In genomic region chr11:19929087-19929865, GRCm38 (mm10) we compare ENCODE assay signal across 15 mouse cellular contexts. TPM values are rescaled to one million over a fixed set of nuclear protein-coding genes. Genes with fewer than 3 reads are reported as not detected.
DNase-seq lines count a peak whose midpoint lies in the region; ATAC-seq and TF ChIP-seq lines count a peak whose summit lies in the region.
"Had no signal": no experiment of that assay in that cellular context is flagged by ENCODE, and none has a peak within 500 bp of the region (broad histone marks: within the 10 kb centered on the region; RNA-seq: fewer than 3 reads in every experiment).

No protein-coding gene starts in this region.

- no peak overlapping the region for H3K9ac ChIP-seq in heart, embryonic 11.5 days (ENCODE audit: low read depth, low read length)
- H3K9ac ChIP-seq in ES-E14 (ENCODE audit: insufficient read depth, low read depth, low read length, poor library complexity, severe bottlenecking): peak overlapping the region; percentile 47; the same call in 1 of the 2 replicates
- H3K9ac ChIP-seq: liver, embryonic 14.5 days had no signal

- no peak overlapping the region for H3K4me3 ChIP-seq in heart, embryonic 11.5 days (ENCODE audit: low read depth, low read length)
- H3K4me3 ChIP-seq in ES-E14 (ENCODE audit: insufficient read depth in 1 of 2, low read depth in 1 of 2, low read length in 2 of 2, poor library complexity in 1 of 2, severe bottlenecking in 1 of 2): peak overlapping the region in 1 of 2 experiments; percentile 16; a peak in 1 of 4 replicates
- H3K4me3 ChIP-seq in megakaryocyte, embryonic 14.5 days (replicated peaks): peak overlapping the region; percentile 51
- H3K4me3 ChIP-seq: left cerebral cortex, adult 2 months had no signal

- H3K9me3 ChIP-seq in heart, embryonic 11.5 days (replicated peaks; ENCODE audit: control insufficient read depth, low read length): no peaks in the 10 kb centered on the region
- no peaks in the 10 kb centered on the region for H3K9me3 ChIP-seq in ES-E14 (ENCODE audit: control insufficient read depth, insufficient read depth, low read depth, low read length)
- H3K9me3 ChIP-seq in megakaryocyte, embryonic 14.5 days: no peaks in the 10 kb centered on the region

- peak; percentile 93 for DNase-seq in heart, adult 11 months
- DNase-seq in ES-E14 (ENCODE audit: low read depth, low spot score): no peak
- peak; percentile 62 for DNase-seq in cerebellum, adult 9-10 months
- DNase-seq in adrenal gland, postnatal 14 days: no peak
- no peak for DNase-seq in gastrocnemius, postnatal 4 days (ENCODE audit: low spot score in 2 of 2)
- DNase-seq: adrenal gland, adult 8-10 months; heart, postnatal 36 days; kidney, postnatal 4 days; right cerebral cortex, postnatal 14 days; thymus, postnatal 4 days had no signal

- no peak for ATAC-seq in heart, embryonic 11.5 days (replicated peaks; ENCODE audit: insufficient number of reproducible peaks, low FRiP score, low TSS enrichment)
- ATAC-seq: intestine, embryonic 16.5 days had no signal

- H3K27me3 ChIP-seq in heart, embryonic 11.5 days (ENCODE audit: control insufficient read depth, insufficient read depth, low read length): no peaks in the 10 kb centered on the region
- H3K27me3 ChIP-seq in megakaryocyte, embryonic 14.5 days (replicated peaks): no peaks in the 10 kb centered on the region

- in situ Hi-C loops in ES-E14 (cut with MboI; ENCODE audit: low sequenced_read_pairs in 2 of 2, unreplicated experiment in 2 of 2): no loop called here

- no peaks in the 10 kb centered on the region for H3K36me3 ChIP-seq in heart, embryonic 11.5 days (ENCODE audit: control insufficient read depth, insufficient read depth, low read length)
- peaks cover 19% of the 10 kb centered on the region for H3K36me3 ChIP-seq in ES-E14 (ENCODE audit: control insufficient read depth, insufficient read depth, low read length, poor library complexity, severe bottlenecking)
- peaks cover 24% of the 10 kb centered on the region for H3K36me3 ChIP-seq in megakaryocyte, embryonic 14.5 days (replicated peaks; ENCODE audit: low read length)

- no peak overlapping the region for H3K27ac ChIP-seq in heart, embryonic 11.5 days (ENCODE audit: low read depth, low read length)
- no peak overlapping the region for H3K27ac ChIP-seq in ES-E14 (ENCODE audit: insufficient read depth, low read depth, low read length, poor library complexity, severe bottlenecking)
- H3K27ac ChIP-seq: left cerebral cortex, adult 2 months; liver, embryonic 14.5 days had no signal

- peaks cover 14% of the 10 kb centered on the region for H3K4me1 ChIP-seq in heart, embryonic 11.5 days (ENCODE audit: control insufficient read depth, insufficient read depth, low read length)
- H3K4me1 ChIP-seq in ES-E14 (ENCODE audit: control insufficient read depth in 2 of 2, insufficient read depth in 2 of 2, low read length in 2 of 2, poor library complexity in 1 of 2): peaks cover 5 to 21% of the 10 kb centered on the region in 2 experiments; a peak in 3 of 4 replicates
- H3K4me1 ChIP-seq in megakaryocyte, embryonic 14.5 days: peaks cover 72% of the 10 kb centered on the region

- WGBS in heart, embryonic 11.5 days (ENCODE audit: insufficient replicate concordance): 74% methylated on average over 11 of the region's 11 CpGs

- no peak overlapping the region for H3K4me2 ChIP-seq in heart, embryonic 11.5 days

TF ChIP-seq in ES-E14, 5 proteins besides CTCF, POLR2A, EP300 and RAD21:
- TF ChIP-seq HCFC1 (IDR thresholded peaks at IDR 0.05; ENCODE audit: borderline replicate concordance, insufficient read depth, low read length) (no peak), CHD2 (IDR thresholded peaks at IDR 0.05; ENCODE audit: low read depth, low read length) (no peak), MAFK (IDR thresholded peaks at IDR 0.05; ENCODE audit: insufficient read depth, low read depth, low read length) (0 out of 2 replicates have a peak, but pooled peaks have one; percentile 28), ZNF384 (IDR thresholded peaks at IDR 0.05; ENCODE audit: low read depth, low read length) (no peak)

RNA-seq across cellular contexts. Expression of gene Spred2, which starts 5.1 kb away (rescaled TPM):
- 4.4 and 4.7 TPM in 2 replicates for polyA plus RNA-seq in heart, embryonic 11.5 days (2014; fragmentation: Nextera tagmentation; extraction: Ambion mirVana)
- total RNA-seq in ES-E14 (2012; rRNA removed): 19.4 and 21.6 TPM in 2 replicates
- polyA plus RNA-seq in megakaryocyte, embryonic 14.5 days (2012; ENCODE audit: insufficient read depth, low replicate concordance): 25.4 and 51.5 TPM in 2 replicates
- total RNA-seq in adrenal gland, postnatal 14 days (2021): 35.1 and 41.9 TPM in 2 replicates
- total RNA-seq in gastrocnemius, postnatal 4 days (2021): 10 to 100 TPM; 21.2 to 26.4 TPM

Comparison
In these comparisons a context has a peak if more than half of its experiments do, and no peak if none do; other contexts are left out.
1. DNase-seq: peak in heart, adult 11 months (single experiment) and cerebellum, adult 9-10 months (single experiment); none in ES-E14 (single experiment), adrenal gland, postnatal 14 days (single experiment) and gastrocnemius, postnatal 4 days (0 of 2).